Mouse (Mus musculus): ENCODE data around the gene Ccdc169.

The Ccdc169 gene

DNA sequence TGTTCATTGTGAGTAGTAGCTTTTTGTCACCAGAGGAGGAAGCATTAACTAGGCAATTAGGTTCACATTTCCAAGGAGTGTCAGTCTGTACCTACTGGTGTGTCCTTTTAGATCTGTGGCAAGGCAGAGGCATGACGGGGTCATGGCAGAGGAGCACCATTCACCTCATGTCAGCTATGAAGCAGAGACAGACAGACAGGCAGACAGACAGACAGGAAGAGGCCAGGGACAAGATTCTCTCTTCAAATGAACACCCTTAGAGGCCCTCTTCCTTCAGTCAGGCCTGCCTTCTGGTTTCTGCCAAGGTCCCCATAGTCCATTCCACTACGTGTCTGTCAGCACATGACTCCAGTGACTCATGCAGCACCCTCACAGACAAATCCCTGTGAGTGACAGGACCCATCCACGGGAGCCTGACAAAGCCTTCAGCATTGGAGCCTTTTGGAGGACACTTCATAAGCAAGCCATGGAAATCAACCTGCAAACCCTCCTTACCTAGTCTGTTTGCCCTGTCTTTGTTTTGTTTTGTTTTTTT is 14.7 kb upstream of the Ccdc169 start:
- CTCF ChIA-PET: no interaction called here

DNA sequence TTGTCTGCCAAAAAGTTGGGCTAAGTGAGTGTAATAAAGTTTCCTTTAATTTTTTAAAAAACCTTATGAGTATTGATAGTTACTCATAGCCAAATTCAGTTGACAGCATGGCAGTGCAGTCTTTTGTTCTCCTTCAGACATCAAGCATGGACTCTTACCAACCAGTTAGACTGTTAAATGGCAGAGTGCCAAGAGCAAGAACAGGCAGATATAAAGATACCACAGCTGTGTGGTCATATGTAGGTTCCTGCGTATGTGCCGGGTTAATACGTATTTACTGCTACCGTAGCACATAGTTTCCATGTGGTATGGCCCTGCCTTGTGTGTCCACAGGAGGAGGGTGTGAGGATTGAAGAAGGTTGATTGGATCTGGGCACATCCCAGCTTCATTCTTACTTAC is 14.1 kb upstream of the Ccdc169 start:
- CTCF ChIA-PET: no interaction called here

- CTCF ChIA-PET: no interaction called here
Measured at GRCm38 (mm10) chr3:55129181-55129692, 7.9 kb upstream of the Ccdc169 start.

GRCm38 (mm10) chr3:55131576-55132233 is 5.4 kb upstream of the Ccdc169 start:
- CTCF ChIA-PET: no interaction called here

DNA sequence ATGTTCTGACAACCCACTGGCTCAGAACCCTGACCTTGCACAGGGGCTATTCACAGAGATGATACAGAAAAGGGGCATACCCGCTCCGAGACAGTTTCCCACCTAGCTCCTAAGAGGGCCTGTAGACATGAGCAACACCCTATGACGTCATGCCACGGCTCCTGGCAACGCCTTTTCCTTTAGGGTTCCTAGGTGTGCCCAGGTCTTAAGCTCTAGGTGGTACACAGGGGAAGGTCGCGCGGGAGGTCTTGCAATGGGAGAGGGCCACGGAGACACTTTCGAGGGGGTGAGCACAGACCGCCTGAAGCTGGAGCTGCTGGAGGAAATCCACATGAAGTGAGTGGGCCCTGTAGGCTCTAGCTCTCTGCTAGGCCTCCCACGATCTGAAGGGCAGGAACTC is 2.7 kb downstream of the Ccdc169 start:
- CTCF ChIA-PET: no interaction called here

- CTCF ChIA-PET: no interaction called here
Measured at GRCm38 (mm10) chr3:55141401-55141800, 4.3 kb downstream of the Ccdc169 start.

DNA sequence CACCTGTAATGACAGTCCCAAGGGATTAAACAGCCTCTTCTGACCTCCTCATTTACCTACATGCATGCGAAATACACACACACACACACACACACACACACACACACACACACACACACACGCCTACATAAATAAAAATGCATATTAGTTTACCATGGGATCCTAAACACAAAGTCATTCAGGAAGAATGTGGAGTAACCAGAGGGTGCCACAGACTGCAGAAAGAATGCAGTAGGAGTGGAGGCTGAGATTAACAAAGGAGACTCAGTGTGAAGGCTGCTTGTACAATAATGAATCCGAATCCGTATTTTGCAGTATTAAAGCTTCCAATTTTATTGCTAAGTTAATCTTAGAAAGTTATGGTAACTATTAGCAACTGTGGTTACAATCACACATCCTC is 7.8 kb downstream of the Ccdc169 start:
- CTCF ChIA-PET: no interaction called here

DNA sequence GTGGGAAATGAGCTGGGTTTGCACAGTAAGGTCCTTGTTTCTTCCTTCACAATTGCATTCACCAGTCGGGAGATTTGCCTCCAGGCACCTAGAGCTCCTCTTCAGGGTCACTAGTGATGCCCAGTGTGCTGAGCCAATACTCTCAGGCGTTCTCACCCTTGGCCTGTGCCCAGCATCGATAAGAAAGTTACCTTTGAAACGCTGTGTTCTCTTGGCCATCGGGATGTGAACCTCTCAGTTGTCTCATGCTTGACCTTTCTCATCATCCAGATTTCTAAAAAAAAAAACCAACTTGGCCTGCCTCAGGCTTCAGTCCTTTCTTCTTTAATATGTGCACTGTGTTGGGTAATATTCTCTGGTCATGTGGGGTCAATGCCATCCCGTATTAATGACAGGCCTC is 9.3 kb downstream of the Ccdc169 start:
- CTCF ChIA-PET: no interaction called here

GRCm38 (mm10) chr3:55147156-55147555 is 10.0 kb downstream of the Ccdc169 start:
- CTCF ChIA-PET: no interaction called here

DNA sequence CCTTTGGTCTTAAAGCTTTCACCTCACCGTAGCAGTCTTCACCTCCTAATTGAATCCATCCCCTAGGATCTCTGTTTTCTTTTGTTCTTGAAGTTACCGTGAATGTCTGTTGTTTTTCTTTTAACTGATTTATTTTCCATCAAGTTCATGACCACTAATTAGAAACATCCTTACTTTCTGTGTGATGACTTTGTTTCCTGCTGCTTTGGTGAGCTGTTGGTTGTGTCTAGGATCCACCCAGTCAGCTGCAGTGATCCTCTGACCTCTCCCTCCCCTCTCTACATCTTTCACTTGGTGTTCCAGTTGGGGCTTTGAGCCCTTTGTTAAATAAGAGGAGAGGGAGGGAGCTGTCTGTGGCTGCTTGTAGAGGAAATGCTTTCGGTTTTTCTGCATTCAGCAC is 11.0 kb downstream of the Ccdc169 start:
- CTCF ChIA-PET: no interaction called here

- CTCF ChIA-PET: no interaction called here
Measured at GRCm38 (mm10) chr3:55151656-55152433, 14.7 kb downstream of the Ccdc169 start.

DNA sequence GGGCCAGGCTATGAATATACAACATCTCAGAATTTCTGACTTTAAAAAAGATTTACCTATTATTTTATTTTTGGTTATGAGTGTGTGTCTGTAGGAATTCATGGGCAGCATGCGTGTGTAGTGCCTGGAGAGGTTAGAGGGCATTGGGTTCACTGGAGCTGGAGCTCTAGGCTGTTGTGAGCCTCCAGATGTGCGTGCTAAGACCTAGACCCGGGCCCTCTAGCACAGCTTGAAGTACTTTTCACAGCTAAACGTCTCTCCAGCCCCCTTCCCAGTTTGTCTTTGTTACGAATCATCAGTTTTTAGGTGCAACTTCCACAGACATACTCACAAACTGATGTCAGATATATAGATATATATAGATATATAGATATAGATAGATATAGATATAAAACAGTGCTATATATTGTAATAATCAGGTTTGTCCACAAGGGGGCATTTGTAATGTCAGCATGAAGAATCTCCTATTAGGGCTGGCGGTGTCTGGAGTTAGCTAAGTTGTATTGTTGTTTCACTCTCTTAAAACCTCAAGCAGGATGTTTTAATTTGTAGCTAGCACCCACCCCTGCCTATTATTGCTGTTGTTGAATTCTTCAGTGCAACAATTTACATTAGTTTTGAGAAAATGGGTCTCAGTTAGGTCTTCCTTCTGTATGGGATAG is 15.7 kb downstream of the Ccdc169 start:
- CTCF ChIA-PET: interaction anchor here (0.7 kb wide), 1 partner anchor 202 kb away, joined by 3 read pairs; no protein-coding TSS in a partner anchor

- CTCF ChIA-PET: no interaction called here
Measured at GRCm38 (mm10) chr3:55154163-55154562, 17.0 kb downstream of the Ccdc169 start.

- CTCF ChIA-PET: no interaction called here
Measured at GRCm38 (mm10) chr3:55157413-55157812, 20.3 kb downstream of the Ccdc169 start.

DNA sequence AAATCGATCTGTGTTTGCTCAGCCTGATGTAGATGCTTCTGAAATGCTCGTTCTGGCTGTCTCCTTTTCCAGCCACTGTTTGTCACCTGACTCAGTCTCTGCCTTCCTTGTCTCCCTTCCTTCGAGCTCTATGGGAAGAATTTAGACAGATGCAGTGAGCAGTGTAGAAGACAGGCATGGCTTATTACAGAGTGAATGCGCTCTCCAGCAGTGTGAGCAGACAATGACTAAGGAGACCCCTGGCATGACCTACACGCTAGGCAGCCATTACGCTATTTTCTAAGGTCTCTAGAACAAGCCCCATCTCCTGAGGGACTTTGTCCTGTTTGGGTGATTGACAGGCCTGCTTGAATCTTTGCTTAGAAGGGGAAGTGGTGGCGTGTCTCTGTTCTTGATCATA is 24.0 kb downstream of the Ccdc169 start:
- CTCF ChIA-PET: no interaction called here

DNA sequence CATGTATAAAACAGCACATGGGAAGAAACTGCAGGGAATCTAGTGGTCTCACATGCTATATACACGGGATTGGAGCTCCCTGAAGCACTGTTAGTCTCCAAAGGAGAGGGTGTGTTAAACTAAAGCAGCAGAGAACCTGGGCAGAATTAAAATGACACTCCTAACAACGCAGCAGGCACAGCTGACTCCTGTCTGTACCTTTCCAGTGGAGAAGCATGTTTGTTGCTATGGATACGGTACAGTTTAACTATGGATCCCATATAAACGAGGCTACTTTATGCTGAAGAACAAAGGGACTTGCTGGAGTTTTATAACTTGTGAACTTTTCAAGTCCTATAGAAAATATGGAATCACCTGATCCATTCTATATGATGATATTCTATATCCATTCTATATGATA is 26.4 kb downstream of the Ccdc169 start:
- CTCF ChIA-PET: no interaction called here

- CTCF ChIA-PET: no interaction called here
Measured at GRCm38 (mm10) chr3:55172478-55172877, 35.3 kb downstream of the Ccdc169 start.

DNA sequence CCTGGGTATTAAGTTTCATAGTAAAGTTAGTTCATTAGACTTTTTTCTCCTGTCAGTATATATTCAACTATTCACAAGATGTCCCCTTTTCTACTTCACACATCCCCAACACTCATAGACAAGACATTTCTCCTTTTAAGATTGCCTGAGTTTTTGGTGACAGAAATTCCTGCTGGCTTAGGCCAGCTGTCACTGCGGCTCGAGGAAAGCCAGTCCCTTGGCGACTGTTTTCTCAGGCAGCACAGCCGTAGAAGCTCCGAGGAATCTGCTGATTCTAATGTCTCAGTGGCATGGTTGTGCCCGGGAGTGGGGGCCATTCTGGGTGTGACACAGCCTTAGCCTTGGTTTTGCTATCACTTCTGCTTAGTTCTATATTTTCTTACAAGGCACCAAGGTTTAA is 40.1 kb downstream of the Ccdc169 start:
- CTCF ChIA-PET: no interaction called here

- CTCF ChIA-PET: no interaction called here
Measured at GRCm38 (mm10) chr3:55181766-55182165, 44.6 kb downstream of the Ccdc169 start, which contains the start of gene Sohlh2. Gene Sohlh2 (plus strand): TSS chr3:55182028.

GRCm38 (mm10) chr3:55191668-55192067 is 54.5 kb downstream of the Ccdc169 start:
- CTCF ChIA-PET: no interaction called here

DNA sequence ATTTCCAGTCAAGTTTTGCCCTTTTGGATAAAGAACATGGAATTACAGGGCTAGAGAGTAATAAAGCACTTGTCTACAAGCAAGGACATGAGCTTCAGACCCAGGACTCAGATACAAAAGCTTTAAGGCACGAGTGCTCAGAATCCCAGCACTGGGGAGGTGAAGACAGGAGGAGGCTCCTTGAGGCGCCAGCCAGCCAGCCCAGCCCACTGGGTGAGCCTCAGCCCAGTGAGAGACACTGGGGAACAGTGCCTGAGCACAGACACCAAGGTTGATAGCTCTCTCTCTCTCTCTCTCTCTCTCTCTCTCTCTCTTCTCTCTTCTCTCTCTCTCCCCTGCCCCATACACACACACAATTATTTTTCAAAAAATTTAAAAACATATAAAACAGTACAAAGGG is 56.2 kb downstream of the Ccdc169 start:
- CTCF ChIA-PET: no interaction called here

DNA sequence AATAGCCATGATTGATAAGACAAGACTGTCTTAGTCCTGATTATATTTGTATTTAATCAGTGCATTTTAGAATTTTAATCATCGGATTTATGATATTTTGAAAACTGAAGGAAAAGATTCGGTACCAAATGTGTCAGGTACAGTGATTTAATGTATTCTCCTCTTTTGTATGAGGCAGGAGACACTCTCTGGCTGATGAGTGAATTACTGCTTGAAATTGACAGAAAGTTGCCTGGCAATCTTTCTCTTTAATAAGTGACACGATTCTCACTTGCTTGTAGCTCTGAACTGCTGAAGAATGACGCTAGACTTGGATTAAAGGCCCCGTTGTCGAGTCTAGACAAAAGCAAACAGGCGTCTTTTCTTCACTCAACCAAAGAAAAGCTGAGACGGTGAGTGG is 57.7 kb downstream of the Ccdc169 start:
- CTCF ChIA-PET: no interaction called here
